Mouse (Mus musculus): ENCODE data around the gene Ugt1a6b. TPM values are rescaled to one million over a fixed set of nuclear protein-coding genes. Genes with fewer than 3 reads are reported as not detected.

Gene Ugt1a6b
- total and polyA plus RNA-seq, 3 experiments: 0.64 to 1.8 (median 1.4) TPM

DNA sequence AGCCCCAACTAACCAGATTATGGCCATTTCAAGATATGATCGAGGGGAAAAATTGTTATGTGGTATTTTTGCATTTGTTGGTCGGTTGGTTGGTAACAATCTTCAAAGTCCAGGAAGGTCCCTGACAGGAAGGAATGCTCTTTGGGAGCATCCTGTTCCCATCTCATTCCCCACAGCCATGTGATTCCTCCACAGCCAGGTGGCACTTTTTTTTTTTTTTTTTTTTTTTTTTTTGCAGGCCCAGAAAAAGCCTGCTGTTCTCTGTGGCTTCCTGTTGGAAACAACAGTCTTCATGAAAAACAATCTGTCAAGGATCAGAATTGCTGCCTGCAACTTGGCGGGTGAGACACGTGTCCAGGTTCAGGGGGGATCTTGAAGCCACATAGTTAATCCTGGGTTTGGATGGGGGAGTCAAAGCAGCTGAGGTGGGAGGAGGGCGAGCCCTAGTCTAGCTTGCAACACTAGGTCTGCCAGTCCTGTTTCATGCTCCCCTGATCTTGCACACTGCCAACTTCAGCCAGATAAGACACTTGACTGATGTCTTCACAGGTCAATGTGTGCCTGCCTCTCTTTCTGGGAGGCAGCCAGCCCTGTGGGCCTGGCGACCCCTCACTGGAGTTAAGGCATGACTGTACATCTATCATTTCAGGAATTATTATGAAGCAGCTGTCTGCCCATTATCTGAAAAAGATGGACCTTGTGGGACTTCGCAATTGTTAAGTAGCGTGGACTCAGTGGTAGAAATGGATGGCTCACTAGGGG, 156.0 kb downstream of the Ugt1a6b start:
- Histone ChIP-seq H3K4me3 (no peak overlapping the region), H3K9ac (ENCODE audit: low read depth, low read length) (no peak overlapping the region), H3K27ac (no peak overlapping the region), H3K79me2 (replicated peaks; ENCODE audit: control insufficient read depth, insufficient read depth, low read length) (no peaks in the 10 kb centered on the region), H3K4me1 (ENCODE audit: control insufficient read depth, insufficient read depth, low read length) (peaks cover 3% of the 10 kb centered on the region), H3K27me3 (ENCODE audit: control insufficient read depth, insufficient read depth, low read length) (no peaks in the 10 kb centered on the region), H3K36me3 (ENCODE audit: control insufficient read depth, insufficient read depth, low read length) (no peaks in the 10 kb centered on the region)
- intact Hi-C loops (cut with DNase I): no loop called here
- 53% methylated on average over 8 of the region's 8 CpGs for WGBS
- TF ChIP-seq EP300 (IDR thresholded peaks at IDR 0.05; ENCODE audit: insufficient read depth, low read depth, low read length) (no peak), CTCF (IDR thresholded peaks at IDR 0.05) (no peak), POLR2A (IDR thresholded peaks at IDR 0.05; ENCODE audit: insufficient read depth, low read depth, low read length) (no peak)
- peak; percentile 57 to 67 for DNase-seq

DNA sequence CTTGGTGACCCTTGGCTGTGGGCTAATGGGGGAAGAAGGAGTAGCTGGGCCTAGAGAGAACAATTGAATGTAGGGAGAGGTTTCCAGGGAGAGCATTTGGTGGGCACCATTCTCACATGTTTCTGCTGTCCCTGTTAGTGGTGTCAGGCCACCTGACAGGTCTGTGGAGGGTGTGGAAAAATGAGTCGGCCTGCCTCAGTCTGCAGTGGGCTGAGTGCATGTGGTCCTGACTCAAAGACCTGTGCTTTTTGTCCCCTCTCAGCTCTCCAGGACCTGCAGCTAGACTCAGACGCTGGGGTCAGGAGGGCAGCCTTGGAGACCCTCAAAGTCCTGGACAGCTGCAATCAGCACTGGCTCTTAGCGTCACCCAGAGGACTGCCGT, 156.6 kb downstream of the Ugt1a6b start:
- Histone ChIP-seq H3K27me3 (ENCODE audit: control insufficient read depth, insufficient read depth, low read length) (no peaks in the 10 kb centered on the region), H3K9ac (ENCODE audit: low read depth, low read length) (no peak overlapping the region), H3K36me3 (ENCODE audit: control insufficient read depth, insufficient read depth, low read length) (no peaks in the 10 kb centered on the region), H3K27ac (no peak overlapping the region), H3K4me1 (ENCODE audit: control insufficient read depth, insufficient read depth, low read length) (peaks cover 3% of the 10 kb centered on the region), H3K4me3 (no peak overlapping the region), H3K79me2 (replicated peaks; ENCODE audit: control insufficient read depth, insufficient read depth, low read length) (no peaks in the 10 kb centered on the region)
- DNase-seq: peak in 1 of 2 experiments; percentile 44
- TF ChIP-seq CTCF (IDR thresholded peaks at IDR 0.05) (no peak), POLR2A (IDR thresholded peaks at IDR 0.05; ENCODE audit: insufficient read depth, low read depth, low read length) (no peak), EP300 (IDR thresholded peaks at IDR 0.05; ENCODE audit: insufficient read depth, low read depth, low read length) (no peak)
- intact Hi-C loops (cut with DNase I): no loop called here
- WGBS: 73% methylated on average over 4 of the region's 4 CpGs

DNA sequence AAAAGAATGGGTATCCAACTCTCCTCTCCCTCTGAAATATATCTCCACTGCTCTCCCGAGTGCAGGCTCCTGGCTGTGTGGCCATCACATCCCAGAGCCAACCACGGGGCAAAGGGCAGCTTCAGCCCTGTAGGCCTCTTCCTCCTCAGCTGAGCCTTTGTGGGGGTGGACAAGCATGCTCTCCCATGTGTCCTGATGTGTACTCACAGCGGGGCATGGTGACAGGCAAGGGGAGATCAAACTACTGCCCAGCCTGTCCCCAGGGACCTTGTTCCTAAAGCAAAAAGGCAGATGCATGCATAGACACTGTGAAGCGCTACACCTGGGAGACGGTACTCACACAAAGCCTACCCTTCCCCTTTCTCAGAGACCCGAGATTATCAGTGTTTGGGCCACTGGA, 157.1 kb downstream of the Ugt1a6b start:
- peak in 1 of 2 experiments; percentile 60 for DNase-seq
- no peak overlapping the region for H3K27ac ChIP-seq
- no peak overlapping the region for H3K9ac ChIP-seq (ENCODE audit: low read depth, low read length)
- H3K27me3 ChIP-seq (ENCODE audit: control insufficient read depth, insufficient read depth, low read length): no peaks in the 10 kb centered on the region
- no peak overlapping the region for H3K4me3 ChIP-seq
- no peaks in the 10 kb centered on the region for H3K36me3 ChIP-seq (ENCODE audit: control insufficient read depth, insufficient read depth, low read length)
- intact Hi-C loops (cut with DNase I): no loop called here
- no peaks in the 10 kb centered on the region for H3K79me2 ChIP-seq (replicated peaks; ENCODE audit: control insufficient read depth, insufficient read depth, low read length)
- peaks cover 3% of the 10 kb centered on the region for H3K4me1 ChIP-seq (ENCODE audit: control insufficient read depth, insufficient read depth, low read length)
- TF ChIP-seq EP300 (IDR thresholded peaks at IDR 0.05; ENCODE audit: insufficient read depth, low read depth, low read length): no peak
- TF ChIP-seq CTCF (IDR thresholded peaks at IDR 0.05): no peak
- no peak for TF ChIP-seq POLR2A (IDR thresholded peaks at IDR 0.05; ENCODE audit: insufficient read depth, low read depth, low read length)
- WGBS: 66% methylated on average over 6 of the region's 6 CpGs

DNA sequence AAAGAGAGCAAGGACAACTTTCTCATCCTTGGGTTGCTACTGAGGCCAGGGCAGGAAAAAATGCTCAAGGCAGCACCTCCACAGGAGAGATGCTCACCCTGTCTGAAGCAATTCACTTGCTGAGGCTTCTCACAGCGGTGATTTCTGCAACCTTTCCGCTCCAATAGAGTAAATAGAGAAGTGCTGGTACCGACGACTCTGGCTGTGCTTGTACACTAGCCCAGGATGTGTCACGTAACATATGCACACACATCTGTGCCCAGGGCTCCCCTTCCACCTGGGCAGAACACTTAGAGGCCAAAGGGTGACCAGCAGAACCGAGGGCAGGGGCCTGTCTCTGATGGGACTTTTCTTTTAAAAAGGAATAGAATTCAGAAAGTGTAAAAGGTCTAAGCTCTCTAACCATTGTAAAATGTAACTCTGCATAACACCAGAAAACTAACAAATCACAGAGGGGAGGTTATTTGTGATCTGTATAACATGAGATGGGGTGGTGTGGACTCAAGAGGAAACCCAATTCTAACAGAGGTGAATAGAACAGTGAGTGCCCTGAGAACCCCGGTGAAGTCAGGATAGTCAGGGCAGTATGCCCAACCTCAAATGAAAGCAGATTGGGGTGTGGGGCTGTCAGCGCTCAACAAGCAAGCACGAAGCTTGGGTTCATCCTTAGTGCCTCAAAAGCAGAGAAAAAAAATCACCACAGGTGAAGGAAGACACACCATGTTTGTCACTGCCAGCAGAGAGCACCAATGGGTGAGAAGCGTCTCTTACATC, 157.7 kb downstream of the Ugt1a6b start:
- WGBS: 83% methylated on average over 10 of the region's 10 CpGs
- peak in 1 of 2 experiments; percentile 29 for DNase-seq
- intact Hi-C loops (cut with DNase I): no loop called here
- Histone ChIP-seq H3K4me3 (no peak overlapping the region), H3K79me2 (replicated peaks; ENCODE audit: control insufficient read depth, insufficient read depth, low read length) (no peaks in the 10 kb centered on the region), H3K9ac (ENCODE audit: low read depth, low read length) (no peak overlapping the region), H3K36me3 (ENCODE audit: control insufficient read depth, insufficient read depth, low read length) (no peaks in the 10 kb centered on the region), H3K4me1 (ENCODE audit: control insufficient read depth, insufficient read depth, low read length) (peaks cover 3% of the 10 kb centered on the region), H3K27ac (no peak overlapping the region), H3K27me3 (ENCODE audit: control insufficient read depth, insufficient read depth, low read length) (no peaks in the 10 kb centered on the region)
- TF ChIP-seq POLR2A (IDR thresholded peaks at IDR 0.05; ENCODE audit: insufficient read depth, low read depth, low read length): no peak
- no peak for TF ChIP-seq CTCF (IDR thresholded peaks at IDR 0.05)
- no peak for TF ChIP-seq EP300 (IDR thresholded peaks at IDR 0.05; ENCODE audit: insufficient read depth, low read depth, low read length)

DNA sequence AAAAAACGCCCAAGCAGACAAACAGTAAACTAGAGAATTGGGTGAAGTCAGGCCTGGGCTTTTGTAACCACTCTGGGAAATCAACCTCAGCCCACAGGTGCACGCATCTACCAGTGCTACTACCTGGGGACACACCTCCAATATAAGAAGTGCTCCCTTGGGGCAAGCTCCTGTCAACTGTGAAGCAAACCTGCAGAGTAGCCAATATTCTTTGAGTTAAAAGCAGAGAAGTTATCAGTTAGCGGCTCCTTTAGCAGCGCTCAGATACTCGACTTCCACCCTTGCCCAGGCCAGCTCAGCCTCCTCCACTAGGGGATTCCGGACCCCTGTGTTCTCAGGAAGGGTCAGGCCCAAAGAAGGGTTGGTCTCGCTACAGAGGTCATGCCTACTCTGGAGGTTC, 158.7 kb downstream of the Ugt1a6b start:
- Histone ChIP-seq H3K27ac (no peak overlapping the region), H3K4me1 (ENCODE audit: control insufficient read depth, insufficient read depth, low read length) (peaks cover 3% of the 10 kb centered on the region), H3K79me2 (replicated peaks; ENCODE audit: control insufficient read depth, insufficient read depth, low read length) (no peaks in the 10 kb centered on the region), H3K27me3 (ENCODE audit: control insufficient read depth, insufficient read depth, low read length) (no peaks in the 10 kb centered on the region), H3K4me3 (no peak overlapping the region), H3K9ac (ENCODE audit: low read depth, low read length) (no peak overlapping the region), H3K36me3 (ENCODE audit: control insufficient read depth, insufficient read depth, low read length) (no peaks in the 10 kb centered on the region)
- intact Hi-C loops (cut with DNase I): no loop called here
- no peak for DNase-seq
- TF ChIP-seq POLR2A (IDR thresholded peaks at IDR 0.05; ENCODE audit: insufficient read depth, low read depth, low read length): no peak
- no peak for TF ChIP-seq CTCF (IDR thresholded peaks at IDR 0.05)
- TF ChIP-seq EP300 (IDR thresholded peaks at IDR 0.05; ENCODE audit: insufficient read depth, low read depth, low read length): no peak
- WGBS: 83% methylated on average over 7 of the region's 7 CpGs

DNA sequence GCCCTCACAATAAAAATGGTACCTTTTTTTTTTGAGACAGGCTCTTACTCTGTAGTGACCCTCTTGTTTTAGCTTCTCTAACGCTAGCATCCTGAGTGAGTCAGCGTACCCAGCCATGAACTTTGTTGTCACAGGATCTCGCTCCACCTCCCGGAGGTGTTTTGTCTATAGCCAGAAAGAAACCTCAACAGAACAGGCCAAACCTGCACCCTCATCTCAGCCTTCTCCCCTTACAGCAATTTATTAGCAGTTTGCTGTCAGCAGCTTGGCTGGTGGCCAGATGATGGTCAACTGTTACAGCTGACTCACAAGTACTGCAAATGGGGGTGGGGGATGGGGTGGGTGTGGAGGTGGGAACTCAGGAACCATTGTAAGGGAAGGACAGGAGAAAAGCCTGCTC, 159.2 kb downstream of the Ugt1a6b start:
- Histone ChIP-seq H3K36me3 (ENCODE audit: control insufficient read depth, insufficient read depth, low read length) (no peaks in the 10 kb centered on the region), H3K79me2 (replicated peaks; ENCODE audit: control insufficient read depth, insufficient read depth, low read length) (no peaks in the 10 kb centered on the region), H3K4me3 (no peak overlapping the region), H3K27me3 (ENCODE audit: control insufficient read depth, insufficient read depth, low read length) (no peaks in the 10 kb centered on the region), H3K9ac (ENCODE audit: low read depth, low read length) (no peak overlapping the region), H3K4me1 (ENCODE audit: control insufficient read depth, insufficient read depth, low read length) (peaks cover 3% of the 10 kb centered on the region), H3K27ac (no peak overlapping the region)
- intact Hi-C loops (cut with DNase I): no loop called here
- TF ChIP-seq EP300 (IDR thresholded peaks at IDR 0.05; ENCODE audit: insufficient read depth, low read depth, low read length) (no peak), CTCF (IDR thresholded peaks at IDR 0.05) (no peak), POLR2A (IDR thresholded peaks at IDR 0.05; ENCODE audit: insufficient read depth, low read depth, low read length) (no peak)
- 75% methylated on average over 4 of the region's 4 CpGs for WGBS
- DNase-seq: peak in 1 of 2 experiments; percentile 40

Measured in heart, adult 2 months (tissue).